Mouse (Mus musculus): ENCODE measurements around the gene Myl4. TPM values are rescaled to one million over a fixed set of nuclear protein-coding genes. Genes with fewer than 3 reads are reported as not detected.
A peak's percentile ranks its signal among the peaks of the same experiment; 100 is the strongest.

Myl4 gene
- polyA plus RNA-seq, 1 experiment from 2014 or later = 4.1 TPM

GRCm38 (mm10) chr11:104544507-104544906 lies 6.0 kb upstream of the Myl4 start:
- 83% methylated on average over 2 of the region's 2 CpGs for WGBS
- Histone ChIP-seq H3K9ac (replicated peaks; ENCODE audit: low read depth, low read length) (no peak overlapping the region), H3K27ac (ENCODE audit: low read depth, low read length) (no peak overlapping the region), H3K4me3 (ENCODE audit: low read depth, low read length) (no peak overlapping the region), H3K4me2 (ENCODE audit: low read depth, low read length) (no peak overlapping the region), H3K36me3 (ENCODE audit: control insufficient read depth, insufficient read depth, low read length) (no peaks in the 10 kb centered on the region), H3K27me3 (ENCODE audit: control insufficient read depth, insufficient read depth, low read length) (no peaks in the 10 kb centered on the region), H3K4me1 (ENCODE audit: control insufficient read depth, insufficient read depth, low read length) (peaks cover 13% of the 10 kb centered on the region), H3K9me3 (ENCODE audit: control insufficient read depth, low read length) (no peaks in the 10 kb centered on the region)
- no peak for ATAC-seq (ENCODE audit: low read depth)

GRCm38 (mm10) chr11:104547502-104547901 lies 3.0 kb upstream of the Myl4 start:
- Histone ChIP-seq H3K4me2 (ENCODE audit: low read depth, low read length) (no peak overlapping the region), H3K4me3 (ENCODE audit: low read depth, low read length) (no peak overlapping the region), H3K27ac (ENCODE audit: low read depth, low read length) (no peak overlapping the region), H3K27me3 (ENCODE audit: control insufficient read depth, insufficient read depth, low read length) (no peaks in the 10 kb centered on the region), H3K9me3 (ENCODE audit: control insufficient read depth, low read length) (no peaks in the 10 kb centered on the region), H3K9ac (replicated peaks; ENCODE audit: low read depth, low read length) (no peak overlapping the region), H3K4me1 (ENCODE audit: control insufficient read depth, insufficient read depth, low read length) (peaks cover 13% of the 10 kb centered on the region), H3K36me3 (ENCODE audit: control insufficient read depth, insufficient read depth, low read length) (no peaks in the 10 kb centered on the region)
- 94% methylated on average over 3 of the region's 3 CpGs for WGBS
- no peak for ATAC-seq (ENCODE audit: low read depth)

DNA sequence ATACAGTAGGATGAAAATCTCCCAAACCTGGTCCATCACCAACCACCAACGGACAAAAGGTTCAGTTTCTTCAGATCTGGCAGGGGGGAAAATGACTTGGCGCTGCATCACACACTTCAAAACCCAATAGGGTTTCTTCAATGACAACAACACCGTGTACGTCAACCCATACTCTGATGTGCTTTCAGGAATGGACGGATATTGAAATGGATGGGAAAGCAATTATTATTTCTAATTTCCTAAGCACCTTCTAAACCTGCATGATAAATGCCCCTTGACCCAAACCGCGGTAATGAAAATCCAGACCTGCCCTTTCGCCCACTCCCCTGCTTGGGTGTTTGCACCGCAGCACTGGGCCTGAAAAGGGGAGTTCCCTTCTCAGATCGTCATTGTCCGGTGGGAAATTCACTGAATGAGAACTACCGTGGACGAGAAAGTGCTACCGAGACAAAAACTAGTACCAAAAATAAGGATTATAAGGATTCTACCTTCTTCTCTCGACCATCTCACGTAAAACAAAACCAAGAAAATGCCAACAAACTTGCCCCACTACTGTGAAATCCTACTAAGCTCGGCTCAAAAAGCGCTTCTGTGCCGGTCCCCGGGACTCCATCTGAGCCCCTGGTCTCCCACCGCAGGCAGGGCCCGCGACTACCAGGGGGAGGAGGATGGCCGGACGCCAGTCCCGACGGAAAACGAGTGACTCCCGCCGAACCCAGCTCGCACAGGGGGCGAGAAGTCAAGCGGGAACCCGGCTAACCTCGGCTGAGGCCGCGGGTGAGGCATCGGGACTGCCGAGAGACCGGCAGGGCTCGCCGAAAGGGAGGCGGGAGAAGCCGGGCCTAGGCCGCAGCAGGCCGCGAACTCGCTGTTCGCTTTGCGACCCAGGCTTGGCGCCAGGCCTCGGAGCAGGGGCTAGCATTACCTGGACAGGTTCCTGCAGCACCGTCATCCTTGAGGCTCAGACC lies 741 bp upstream of the Myl4 start:
- no peaks in the 10 kb centered on the region for H3K9me3 ChIP-seq (ENCODE audit: control insufficient read depth, low read length)

GRCm38 (mm10) chr11:104558065-104558464 lies 7.6 kb downstream of the Myl4 start:
- H3K9me3 ChIP-seq (ENCODE audit: control insufficient read depth, low read length) = no peaks in the 10 kb centered on the region
- ATAC-seq (ENCODE audit: low read depth) = no peak
- no peaks in the 10 kb centered on the region for H3K36me3 ChIP-seq (ENCODE audit: control insufficient read depth, insufficient read depth, low read length)
- no peak overlapping the region for H3K27ac ChIP-seq (ENCODE audit: low read depth, low read length)
- H3K9ac ChIP-seq (replicated peaks; ENCODE audit: low read depth, low read length) = no peak overlapping the region
- H3K4me2 ChIP-seq (ENCODE audit: low read depth, low read length) = no peak overlapping the region
- H3K4me1 ChIP-seq (ENCODE audit: control insufficient read depth, insufficient read depth, low read length) = no peaks in the 10 kb centered on the region
- no peaks in the 10 kb centered on the region for H3K27me3 ChIP-seq (ENCODE audit: control insufficient read depth, insufficient read depth, low read length)
- no peak overlapping the region for H3K4me3 ChIP-seq (ENCODE audit: low read depth, low read length)
- 95% methylated on average over 4 of the region's 4 CpGs for whole genome bisulfite sequencing

More for the DNA sequence above, 741 bp upstream of the Myl4 start:
- no peaks in the 10 kb centered on the region for H3K27me3 ChIP-seq (ENCODE audit: control insufficient read depth, insufficient read depth, low read length)
- H3K4me1 ChIP-seq (ENCODE audit: control insufficient read depth, insufficient read depth, low read length) = peaks cover 13% of the 10 kb centered on the region
- ATAC-seq (ENCODE audit: low read depth) = no peak; the same call in 1 of the 2 replicates
- no peaks in the 10 kb centered on the region for H3K36me3 ChIP-seq (ENCODE audit: control insufficient read depth, insufficient read depth, low read length)
- H3K4me3 ChIP-seq (ENCODE audit: low read depth, low read length) = peak overlapping the region; percentile 96
- peak overlapping the region; percentile 99 for H3K9ac ChIP-seq (replicated peaks; ENCODE audit: low read depth, low read length)
- under 1% methylated on average over 53 of the region's 53 CpGs for WGBS
- peak overlapping the region; percentile 88 for H3K27ac ChIP-seq (ENCODE audit: low read depth, low read length)
- peak overlapping the region; percentile 76 for H3K4me2 ChIP-seq (ENCODE audit: low read depth, low read length)

GRCm38 (mm10) chr11:104558651-104559403 lies 8.4 kb downstream of the Myl4 start:
- H3K4me3 ChIP-seq (ENCODE audit: low read depth, low read length) = no peak overlapping the region
- no peaks in the 10 kb centered on the region for H3K4me1 ChIP-seq (ENCODE audit: control insufficient read depth, insufficient read depth, low read length)
- ATAC-seq (ENCODE audit: low read depth) = no peak
- H3K9ac ChIP-seq (replicated peaks; ENCODE audit: low read depth, low read length) = no peak overlapping the region
- H3K9me3 ChIP-seq (ENCODE audit: control insufficient read depth, low read length) = no peaks in the 10 kb centered on the region
- no peak overlapping the region for H3K27ac ChIP-seq (ENCODE audit: low read depth, low read length)
- no peaks in the 10 kb centered on the region for H3K36me3 ChIP-seq (ENCODE audit: control insufficient read depth, insufficient read depth, low read length)
- H3K4me2 ChIP-seq (ENCODE audit: low read depth, low read length) = no peak overlapping the region
- 48% methylated on average over 4 of the region's 4 CpGs for WGBS
- no peaks in the 10 kb centered on the region for H3K27me3 ChIP-seq (ENCODE audit: control insufficient read depth, insufficient read depth, low read length)

DNA sequence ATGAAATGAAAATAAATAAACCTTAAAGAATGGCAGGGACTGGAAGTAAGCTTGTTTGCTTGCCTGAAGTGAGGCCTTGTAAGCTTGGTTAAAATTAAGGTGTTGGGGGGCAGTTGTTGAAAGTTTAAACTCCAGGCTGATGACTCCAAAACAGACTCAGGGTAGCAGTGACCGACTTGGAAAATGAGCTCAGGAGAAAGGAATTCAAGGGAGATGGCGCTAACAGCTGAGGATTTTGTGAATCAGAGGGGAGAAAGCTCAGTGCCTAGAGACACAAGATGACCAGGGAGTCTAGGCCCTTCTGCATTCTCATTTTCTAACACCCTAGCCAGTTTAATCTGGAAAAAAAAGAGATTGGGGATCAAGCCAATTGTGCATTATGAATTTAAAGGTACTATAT lies 10.5 kb downstream of the Myl4 start:
- Histone ChIP-seq H3K4me1 (ENCODE audit: control insufficient read depth, insufficient read depth, low read length) (no peaks in the 10 kb centered on the region), H3K9ac (replicated peaks; ENCODE audit: low read depth, low read length) (no peak overlapping the region), H3K27ac (ENCODE audit: low read depth, low read length) (no peak overlapping the region), H3K9me3 (ENCODE audit: control insufficient read depth, low read length) (no peaks in the 10 kb centered on the region), H3K4me3 (ENCODE audit: low read depth, low read length) (no peak overlapping the region), H3K27me3 (ENCODE audit: control insufficient read depth, insufficient read depth, low read length) (no peaks in the 10 kb centered on the region), H3K36me3 (ENCODE audit: control insufficient read depth, insufficient read depth, low read length) (no peaks in the 10 kb centered on the region), H3K4me2 (ENCODE audit: low read depth, low read length) (no peak overlapping the region)
- WGBS = 65% methylated on average over 2 of the region's 2 CpGs
- ATAC-seq (ENCODE audit: low read depth) = no peak

DNA sequence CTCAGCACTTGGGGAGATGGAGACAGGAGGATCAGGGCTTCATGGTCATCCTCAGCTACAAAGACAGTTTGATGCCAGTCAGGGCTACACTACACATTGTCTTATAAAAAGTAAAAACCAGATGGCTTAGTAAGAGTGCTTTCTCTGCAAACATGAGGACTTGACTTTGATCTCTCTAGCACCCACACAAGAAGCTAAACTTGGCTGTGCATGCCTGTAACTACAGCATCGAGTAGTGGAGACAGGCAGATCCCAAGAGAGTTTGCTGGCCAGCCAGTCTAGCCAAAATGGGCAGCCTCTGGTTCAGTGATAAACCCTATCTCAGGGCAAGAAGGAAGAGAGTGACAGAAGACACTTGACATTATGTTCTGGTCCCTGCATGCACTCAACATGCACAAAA lies 13.0 kb downstream of the Myl4 start:
- Histone ChIP-seq H3K36me3 (ENCODE audit: control insufficient read depth, insufficient read depth, low read length) (no peaks in the 10 kb centered on the region), H3K4me1 (ENCODE audit: control insufficient read depth, insufficient read depth, low read length) (no peaks in the 10 kb centered on the region), H3K4me2 (ENCODE audit: low read depth, low read length) (no peak overlapping the region), H3K4me3 (ENCODE audit: low read depth, low read length) (no peak overlapping the region), H3K27me3 (ENCODE audit: control insufficient read depth, insufficient read depth, low read length) (no peaks in the 10 kb centered on the region), H3K9ac (replicated peaks; ENCODE audit: low read depth, low read length) (no peak overlapping the region), H3K9me3 (ENCODE audit: control insufficient read depth, low read length) (no peaks in the 10 kb centered on the region), H3K27ac (ENCODE audit: low read depth, low read length) (no peak overlapping the region)
- ATAC-seq (ENCODE audit: low read depth) = no peak
- WGBS = 63% methylated on average over 1 of the region's 1 CpGs

DNA sequence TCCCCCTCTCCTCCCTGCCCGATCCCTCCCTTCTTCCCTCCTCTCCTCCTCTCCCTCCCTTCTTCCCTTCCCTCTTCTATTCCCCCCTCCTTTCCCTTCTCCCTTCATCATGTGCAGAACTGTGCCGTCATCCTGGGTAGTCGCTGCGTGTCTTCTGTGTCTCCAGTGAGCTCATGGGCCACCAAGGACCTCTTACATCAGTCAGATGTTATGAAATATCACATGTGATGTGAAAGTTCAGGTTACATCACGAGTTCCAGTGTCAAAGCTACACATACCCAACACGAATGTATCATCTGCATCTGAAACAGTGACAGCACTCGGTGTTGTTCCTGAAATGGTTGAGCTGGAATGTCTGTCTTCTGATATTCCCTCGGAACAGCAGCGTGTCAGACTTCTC lies 14.7 kb downstream of the Myl4 start:
- no peaks in the 10 kb centered on the region for H3K36me3 ChIP-seq (ENCODE audit: control insufficient read depth, insufficient read depth, low read length)
- WGBS = 88% methylated on average over 9 of the region's 9 CpGs
- no peak overlapping the region for H3K27ac ChIP-seq (ENCODE audit: low read depth, low read length)
- no peak overlapping the region for H3K4me2 ChIP-seq (ENCODE audit: low read depth, low read length)
- no peaks in the 10 kb centered on the region for H3K27me3 ChIP-seq (ENCODE audit: control insufficient read depth, insufficient read depth, low read length)
- H3K4me3 ChIP-seq (ENCODE audit: low read depth, low read length) = no peak overlapping the region
- no peaks in the 10 kb centered on the region for H3K4me1 ChIP-seq (ENCODE audit: control insufficient read depth, insufficient read depth, low read length)
- no peaks in the 10 kb centered on the region for H3K9me3 ChIP-seq (ENCODE audit: control insufficient read depth, low read length)
- no peak for ATAC-seq (ENCODE audit: low read depth)
- H3K9ac ChIP-seq (replicated peaks; ENCODE audit: low read depth, low read length) = no peak overlapping the region

DNA sequence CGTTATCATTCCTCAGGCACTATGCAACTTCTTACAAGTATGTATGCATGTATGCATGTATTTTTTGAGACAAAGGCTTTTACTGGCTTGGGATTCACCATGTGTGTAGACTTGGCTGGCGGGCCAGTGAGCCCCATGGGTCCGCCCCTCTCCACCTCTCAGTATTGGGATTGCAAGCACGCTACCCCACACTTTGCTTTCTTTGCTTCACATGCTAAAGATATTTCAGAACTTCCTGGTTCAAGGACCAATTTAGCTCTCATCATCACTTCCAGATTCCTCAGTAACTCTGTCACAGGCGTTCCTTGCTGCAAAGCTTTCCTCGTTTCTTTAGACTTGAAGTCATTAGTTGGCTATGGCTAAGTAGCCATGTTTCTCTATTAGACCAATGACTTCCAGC lies 15.6 kb downstream of the Myl4 start:
- H3K9ac ChIP-seq (replicated peaks; ENCODE audit: low read depth, low read length) = no peak overlapping the region
- no peak overlapping the region for H3K4me2 ChIP-seq (ENCODE audit: low read depth, low read length)
- H3K27me3 ChIP-seq (ENCODE audit: control insufficient read depth, insufficient read depth, low read length) = no peaks in the 10 kb centered on the region
- no peaks in the 10 kb centered on the region for H3K36me3 ChIP-seq (ENCODE audit: control insufficient read depth, insufficient read depth, low read length)
- H3K4me3 ChIP-seq (ENCODE audit: low read depth, low read length) = no peak overlapping the region
- no peaks in the 10 kb centered on the region for H3K4me1 ChIP-seq (ENCODE audit: control insufficient read depth, insufficient read depth, low read length)
- H3K27ac ChIP-seq (ENCODE audit: low read depth, low read length) = no peak overlapping the region
- WGBS = 92% methylated on average over 6 of the region's 6 CpGs
- no peak for ATAC-seq (ENCODE audit: low read depth)
- no peaks in the 10 kb centered on the region for H3K9me3 ChIP-seq (ENCODE audit: control insufficient read depth, low read length)

All from neural tube, embryonic 14.5 days (tissue).